Mouse (Mus musculus): ENCODE measurements around the gene Stk4. TPM values are rescaled to one million over a fixed set of nuclear protein-coding genes. Genes with fewer than 3 reads are reported as not detected.

Gene Stk4
- polyA plus RNA-seq, 1 experiment from 2014 or later = 17.2 TPM

DNA sequence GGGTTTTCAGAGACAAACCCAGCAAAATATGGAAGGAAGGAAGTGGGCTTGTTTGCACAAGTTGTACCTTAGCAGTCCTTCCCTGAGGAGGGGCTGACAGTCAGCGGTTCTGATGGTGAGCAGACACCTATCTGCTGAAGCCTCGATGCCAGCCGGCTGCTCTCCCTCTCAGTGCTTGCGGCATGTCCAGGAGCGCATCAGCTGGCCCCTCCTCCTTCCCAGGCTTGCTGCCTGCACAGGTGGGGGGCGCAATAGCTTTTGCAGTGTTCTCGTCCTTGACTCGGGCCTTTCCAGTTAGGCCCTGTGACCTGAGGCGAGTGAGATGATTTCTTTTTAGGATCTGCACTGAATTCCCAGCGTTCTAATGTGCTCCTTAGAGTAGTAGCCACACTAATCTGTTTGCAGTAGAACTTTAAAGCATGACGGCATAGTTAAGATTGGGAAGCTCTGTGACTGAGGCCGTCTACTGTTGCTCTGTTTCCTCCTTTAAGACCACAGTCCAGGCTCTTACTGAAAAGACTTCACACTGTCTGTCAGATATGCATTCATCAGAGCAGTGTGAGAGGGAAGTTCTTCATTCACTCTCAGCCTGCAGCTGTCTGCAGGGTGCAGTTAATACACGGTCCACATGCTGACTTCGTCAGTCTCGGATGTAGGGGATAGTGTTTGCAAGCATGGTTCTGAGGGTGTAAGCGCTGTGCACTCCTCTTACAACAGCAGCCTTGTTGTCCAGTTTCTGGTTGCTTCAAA lies 37.2 kb downstream of the Stk4 start:
- Histone ChIP-seq H3K9ac (ENCODE audit: low read depth, low read length) (no peak overlapping the region), H3K9me3 (replicated peaks; ENCODE audit: control insufficient read depth, low read length, poor library complexity, severe bottlenecking) (no peaks in the 10 kb centered on the region), H3K4me1 (ENCODE audit: control insufficient read depth, insufficient read depth, low read length) (no peaks in the 10 kb centered on the region), H3K27me3 (ENCODE audit: control insufficient read depth, insufficient read depth, low read depth, low read length) (no peaks in the 10 kb centered on the region), H3K27ac (ENCODE audit: low read length) (no peak overlapping the region), H3K4me3 (ENCODE audit: low read depth, low read length) (no peak overlapping the region), H3K4me2 (ENCODE audit: low read length) (no peak overlapping the region), H3K36me3 (ENCODE audit: control insufficient read depth, insufficient read depth, low read length) (peaks cover 11% of the 10 kb centered on the region; the same call in 1 of the 2 replicates)
- 50% methylated on average over 16 of the region's 16 CpGs for WGBS
- ATAC-seq = no peak

DNA sequence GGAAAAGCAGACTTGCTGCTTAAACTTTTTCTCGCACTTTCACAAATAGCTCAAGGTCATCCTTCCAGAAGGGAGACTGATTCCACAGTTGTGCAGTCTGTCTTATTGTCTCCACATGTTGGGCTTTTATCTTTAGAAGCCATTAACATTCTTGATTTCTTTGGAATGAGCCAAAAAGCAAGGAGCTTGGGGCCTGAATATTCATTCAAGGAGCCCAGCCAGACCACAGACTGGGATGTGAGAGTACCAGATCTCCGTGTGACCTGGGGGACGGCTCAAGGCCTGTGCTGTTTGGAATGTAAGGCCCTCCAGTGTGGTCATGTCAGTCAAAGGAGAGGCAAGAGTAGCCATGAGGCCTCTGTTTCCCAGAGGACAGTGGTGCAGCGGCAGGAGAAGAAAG lies 38.4 kb downstream of the Stk4 start:
- H3K4me1 ChIP-seq (ENCODE audit: control insufficient read depth, insufficient read depth, low read length) = no peaks in the 10 kb centered on the region
- WGBS = 37% methylated on average over 4 of the region's 4 CpGs
- no peak for ATAC-seq
- no peaks in the 10 kb centered on the region for H3K9me3 ChIP-seq (replicated peaks; ENCODE audit: control insufficient read depth, low read length, poor library complexity, severe bottlenecking)
- no peak overlapping the region for H3K4me3 ChIP-seq (ENCODE audit: low read depth, low read length)
- 0 out of 2 replicates have a peak, but pooled peaks cover 5% of the 10 kb centered on the region for H3K36me3 ChIP-seq (ENCODE audit: control insufficient read depth, insufficient read depth, low read length)
- no peak overlapping the region for H3K4me2 ChIP-seq (ENCODE audit: low read length)
- H3K27me3 ChIP-seq (ENCODE audit: control insufficient read depth, insufficient read depth, low read depth, low read length) = no peaks in the 10 kb centered on the region
- no peak overlapping the region for H3K27ac ChIP-seq (ENCODE audit: low read length)
- H3K9ac ChIP-seq (ENCODE audit: low read depth, low read length) = no peak overlapping the region

DNA sequence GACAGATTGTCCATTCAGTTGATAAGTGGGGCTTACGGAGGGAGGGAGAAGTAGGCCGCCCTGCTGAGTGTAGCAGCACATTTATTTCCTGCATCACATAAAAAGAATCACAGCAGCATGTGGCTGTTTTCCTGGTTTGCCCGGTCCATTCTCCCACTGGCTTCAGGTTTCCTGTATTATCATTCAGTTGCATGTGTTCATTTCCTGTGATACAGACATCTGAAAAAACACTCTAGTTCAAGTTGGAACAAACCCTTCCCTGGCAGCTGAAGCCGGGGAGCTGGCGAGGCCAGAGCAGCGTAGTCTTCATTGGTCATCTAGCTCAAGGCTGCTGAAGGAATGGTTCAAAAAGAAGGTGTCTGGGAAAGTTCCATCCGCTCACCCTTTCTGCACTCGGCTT lies 41.4 kb downstream of the Stk4 start:
- Histone ChIP-seq H3K4me1 (ENCODE audit: control insufficient read depth, insufficient read depth, low read length) (no peaks in the 10 kb centered on the region), H3K36me3 (ENCODE audit: control insufficient read depth, insufficient read depth, low read length) (0 out of 2 replicates have a peak, but pooled peaks cover 5% of the 10 kb centered on the region), H3K4me3 (ENCODE audit: low read depth, low read length) (no peak overlapping the region), H3K27me3 (ENCODE audit: control insufficient read depth, insufficient read depth, low read depth, low read length) (no peaks in the 10 kb centered on the region), H3K4me2 (ENCODE audit: low read length) (no peak overlapping the region), H3K27ac (ENCODE audit: low read length) (no peak overlapping the region), H3K9ac (ENCODE audit: low read depth, low read length) (no peak overlapping the region), H3K9me3 (replicated peaks; ENCODE audit: control insufficient read depth, low read length, poor library complexity, severe bottlenecking) (no peaks in the 10 kb centered on the region)
- no peak for ATAC-seq
- WGBS = 86% methylated on average over 8 of the region's 8 CpGs

DNA sequence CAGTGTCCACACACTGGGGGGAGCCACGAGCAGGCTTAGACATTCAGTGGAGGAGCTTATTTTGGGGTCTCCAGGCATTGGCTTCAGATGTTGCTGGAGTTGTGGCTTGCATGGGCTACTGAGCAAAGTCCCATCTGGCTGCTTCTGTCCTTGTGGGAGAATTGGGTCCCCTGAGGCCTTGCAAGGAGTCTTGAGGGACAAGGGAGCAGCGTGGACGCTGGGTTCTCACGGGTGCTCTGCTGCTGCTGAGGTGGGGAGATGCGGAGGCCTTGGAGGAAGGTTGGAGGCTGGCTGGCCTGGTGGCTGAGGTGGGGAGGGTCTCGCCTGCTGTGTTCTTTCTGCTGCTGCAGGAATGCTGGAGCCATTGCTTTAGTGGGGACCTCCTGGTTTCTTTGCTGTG lies 43.9 kb downstream of the Stk4 start:
- Histone ChIP-seq H3K4me2 (ENCODE audit: low read length) (no peak overlapping the region), H3K4me1 (ENCODE audit: control insufficient read depth, insufficient read depth, low read length) (no peaks in the 10 kb centered on the region)
- WGBS = 86% methylated on average over 6 of the region's 6 CpGs

DNA sequence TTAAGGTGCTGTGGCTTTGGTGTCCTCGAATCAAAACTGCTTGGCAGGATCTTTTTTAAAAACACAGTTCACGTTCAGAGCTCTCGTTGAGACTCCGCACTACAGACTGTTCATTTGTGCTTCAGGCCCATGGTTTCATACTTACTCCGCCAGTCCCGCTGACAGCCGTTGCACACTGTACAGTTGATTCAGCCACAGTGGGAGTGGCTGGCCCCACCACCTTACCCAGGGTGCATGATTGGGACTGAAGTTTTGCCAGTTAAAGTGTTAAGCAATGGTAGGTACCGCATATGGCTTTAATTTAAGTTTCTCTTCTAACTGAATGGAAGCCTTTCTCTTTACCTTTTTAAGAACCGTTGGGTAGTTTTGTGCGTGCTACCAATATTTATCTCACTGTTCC lies 45.4 kb downstream of the Stk4 start:
- Histone ChIP-seq H3K27me3 (ENCODE audit: control insufficient read depth, insufficient read depth, low read depth, low read length) (no peaks in the 10 kb centered on the region), H3K9ac (ENCODE audit: low read depth, low read length) (no peak overlapping the region), H3K4me1 (ENCODE audit: control insufficient read depth, insufficient read depth, low read length) (no peaks in the 10 kb centered on the region), H3K9me3 (replicated peaks; ENCODE audit: control insufficient read depth, low read length, poor library complexity, severe bottlenecking) (no peaks in the 10 kb centered on the region), H3K4me2 (ENCODE audit: low read length) (no peak overlapping the region), H3K27ac (ENCODE audit: low read length) (no peak overlapping the region), H3K4me3 (ENCODE audit: low read depth, low read length) (no peak overlapping the region), H3K36me3 (ENCODE audit: control insufficient read depth, insufficient read depth, low read length) (peaks cover 13% of the 10 kb centered on the region)
- WGBS = 91% methylated on average over 10 of the region's 10 CpGs
- ATAC-seq = no peak

More for the DNA sequence above, 43.9 kb downstream of the Stk4 start:
- H3K27ac ChIP-seq (ENCODE audit: low read length) = no peak overlapping the region
- no peak overlapping the region for H3K9ac ChIP-seq (ENCODE audit: low read depth, low read length)
- ATAC-seq = no peak
- no peak overlapping the region for H3K4me3 ChIP-seq (ENCODE audit: low read depth, low read length)
- peaks cover 10% of the 10 kb centered on the region for H3K36me3 ChIP-seq (ENCODE audit: control insufficient read depth, insufficient read depth, low read length)
- H3K9me3 ChIP-seq (replicated peaks; ENCODE audit: control insufficient read depth, low read length, poor library complexity, severe bottlenecking) = no peaks in the 10 kb centered on the region
- H3K27me3 ChIP-seq (ENCODE audit: control insufficient read depth, insufficient read depth, low read depth, low read length) = no peaks in the 10 kb centered on the region

DNA sequence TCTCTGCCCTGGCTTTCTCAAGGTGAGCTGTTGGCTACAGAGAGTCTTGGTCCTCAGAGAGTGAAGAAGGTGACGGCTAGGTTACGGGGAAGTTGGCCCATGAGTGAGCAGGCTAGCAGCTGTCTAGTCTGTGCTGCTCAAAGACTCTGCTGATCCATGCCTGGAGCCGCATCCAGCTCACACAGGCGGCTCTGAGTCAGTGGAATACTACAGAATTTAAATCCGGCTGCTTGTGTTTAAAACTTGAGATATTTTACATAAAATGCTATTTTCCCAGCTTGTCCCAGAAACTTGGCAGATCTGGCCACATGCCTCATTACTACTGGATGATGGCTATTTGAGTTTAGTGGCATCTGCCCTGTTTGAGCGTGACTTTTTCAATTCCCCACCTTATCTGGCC lies 49.4 kb downstream of the Stk4 start:
- H3K27ac ChIP-seq (ENCODE audit: low read length) = no peak overlapping the region
- no peak overlapping the region for H3K4me2 ChIP-seq (ENCODE audit: low read length)
- H3K27me3 ChIP-seq (ENCODE audit: control insufficient read depth, insufficient read depth, low read depth, low read length) = no peaks in the 10 kb centered on the region
- no peaks in the 10 kb centered on the region for H3K9me3 ChIP-seq (replicated peaks; ENCODE audit: control insufficient read depth, low read length, poor library complexity, severe bottlenecking)
- ATAC-seq = no peak
- WGBS = 97% methylated on average over 6 of the region's 6 CpGs
- H3K4me1 ChIP-seq (ENCODE audit: control insufficient read depth, insufficient read depth, low read length) = no peaks in the 10 kb centered on the region
- H3K4me3 ChIP-seq (ENCODE audit: low read depth, low read length) = no peak overlapping the region
- H3K36me3 ChIP-seq (ENCODE audit: control insufficient read depth, insufficient read depth, low read length) = peaks cover 11% of the 10 kb centered on the region
- no peak overlapping the region for H3K9ac ChIP-seq (ENCODE audit: low read depth, low read length)

DNA sequence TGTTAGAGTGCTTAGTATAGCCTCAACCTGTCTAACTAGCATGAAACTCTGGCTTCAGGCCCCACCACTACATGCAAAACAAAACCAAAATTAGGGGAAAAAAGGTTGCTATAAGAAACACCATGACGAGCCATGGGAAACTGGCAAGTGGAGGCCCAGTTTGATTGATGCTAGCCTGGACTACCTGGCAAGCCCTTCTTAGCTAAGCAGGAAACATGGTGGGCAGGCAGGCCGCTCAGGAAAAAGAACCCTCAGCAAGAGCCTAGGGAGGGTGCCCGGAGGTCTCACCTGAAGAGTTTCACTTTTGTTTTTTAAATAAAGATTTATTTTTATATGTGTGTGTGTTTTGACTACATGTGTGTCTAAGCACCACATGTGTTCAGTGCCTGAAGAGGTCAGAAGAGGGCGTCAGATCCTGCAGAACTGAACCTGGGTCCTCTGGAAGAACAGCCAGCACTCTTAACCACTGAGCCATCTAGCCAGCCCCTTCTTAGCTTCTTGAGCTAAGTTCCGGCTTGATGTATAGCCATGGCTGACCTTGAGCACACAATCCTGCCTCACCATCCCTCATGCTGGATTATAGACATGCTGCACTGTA lies 53.1 kb downstream of the Stk4 start:
- no peak overlapping the region for H3K4me3 ChIP-seq (ENCODE audit: low read depth, low read length)
- 85% methylated on average over 5 of the region's 5 CpGs for WGBS

DNA sequence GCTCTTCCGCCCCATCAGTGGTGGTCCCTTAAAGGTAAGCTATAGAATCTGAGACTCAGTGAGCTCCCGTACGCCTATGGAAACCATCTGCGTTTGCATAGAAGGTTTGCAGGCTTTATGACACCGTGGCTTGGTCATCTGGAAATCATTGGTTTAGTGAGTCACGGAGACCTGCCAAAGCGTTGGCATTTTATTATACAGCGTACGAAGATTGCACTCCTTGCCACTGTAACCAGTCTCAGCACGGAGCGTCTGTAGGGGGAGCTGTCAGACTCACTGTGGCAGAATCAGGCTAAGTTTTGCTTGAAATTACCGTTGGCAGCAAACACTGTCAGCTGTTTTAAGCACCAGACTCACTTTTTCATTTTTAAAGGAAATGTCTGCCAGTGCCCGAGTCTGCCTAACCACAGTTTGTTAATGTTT lies 56.4 kb downstream of the Stk4 start:
- Histone ChIP-seq H3K4me2 (ENCODE audit: low read length) (no peak overlapping the region), H3K9me3 (replicated peaks; ENCODE audit: control insufficient read depth, low read length, poor library complexity, severe bottlenecking) (no peaks in the 10 kb centered on the region), H3K4me1 (ENCODE audit: control insufficient read depth, insufficient read depth, low read length) (no peaks in the 10 kb centered on the region), H3K36me3 (ENCODE audit: control insufficient read depth, insufficient read depth, low read length) (no peaks in the 10 kb centered on the region), H3K9ac (ENCODE audit: low read depth, low read length) (no peak overlapping the region), H3K4me3 (ENCODE audit: low read depth, low read length) (no peak overlapping the region), H3K27me3 (ENCODE audit: control insufficient read depth, insufficient read depth, low read depth, low read length) (no peaks in the 10 kb centered on the region), H3K27ac (ENCODE audit: low read length) (no peak overlapping the region)
- no peak for ATAC-seq
- WGBS = 87% methylated on average over 13 of the region's 13 CpGs

More for the DNA sequence above, 53.1 kb downstream of the Stk4 start:
- H3K9me3 ChIP-seq (replicated peaks; ENCODE audit: control insufficient read depth, low read length, poor library complexity, severe bottlenecking) = no peaks in the 10 kb centered on the region
- H3K4me2 ChIP-seq (ENCODE audit: low read length) = no peak overlapping the region
- H3K27ac ChIP-seq (ENCODE audit: low read length) = no peak overlapping the region
- ATAC-seq = no peak
- no peak overlapping the region for H3K9ac ChIP-seq (ENCODE audit: low read depth, low read length)
- no peaks in the 10 kb centered on the region for H3K27me3 ChIP-seq (ENCODE audit: control insufficient read depth, insufficient read depth, low read depth, low read length)
- H3K4me1 ChIP-seq (ENCODE audit: control insufficient read depth, insufficient read depth, low read length) = no peaks in the 10 kb centered on the region
- H3K36me3 ChIP-seq (ENCODE audit: control insufficient read depth, insufficient read depth, low read length) = peaks cover 7% of the 10 kb centered on the region

DNA sequence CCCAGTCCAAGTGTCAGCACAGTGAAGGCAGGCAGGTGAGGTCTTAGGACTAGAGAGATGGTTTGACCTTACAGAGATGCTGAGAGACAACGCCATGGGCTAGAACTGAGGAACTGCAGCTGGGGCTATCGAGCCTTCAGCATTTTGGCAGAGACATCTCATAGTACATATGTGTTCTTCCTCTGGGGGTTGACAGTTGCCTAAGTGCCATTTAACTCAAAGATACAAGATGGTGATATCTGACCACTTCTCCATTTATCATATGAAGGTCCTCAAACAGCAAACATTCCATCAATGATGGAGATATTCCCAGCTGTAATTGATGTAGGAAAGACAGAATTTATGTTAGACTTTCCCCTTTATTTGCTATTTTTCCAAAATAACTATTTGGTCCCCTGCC lies 57.2 kb downstream of the Stk4 start:
- ATAC-seq = no peak
- H3K36me3 ChIP-seq (ENCODE audit: control insufficient read depth, insufficient read depth, low read length) = no peaks in the 10 kb centered on the region
- no peak overlapping the region for H3K27ac ChIP-seq (ENCODE audit: low read length)
- no peaks in the 10 kb centered on the region for H3K9me3 ChIP-seq (replicated peaks; ENCODE audit: control insufficient read depth, low read length, poor library complexity, severe bottlenecking)
- no peaks in the 10 kb centered on the region for H3K4me1 ChIP-seq (ENCODE audit: control insufficient read depth, insufficient read depth, low read length)
- WGBS = 93% methylated on average over 2 of the region's 2 CpGs
- H3K4me3 ChIP-seq (ENCODE audit: low read depth, low read length) = no peak overlapping the region
- H3K4me2 ChIP-seq (ENCODE audit: low read length) = no peak overlapping the region
- H3K9ac ChIP-seq (ENCODE audit: low read depth, low read length) = no peak overlapping the region
- no peaks in the 10 kb centered on the region for H3K27me3 ChIP-seq (ENCODE audit: control insufficient read depth, insufficient read depth, low read depth, low read length)
